Mouse (Mus musculus) forelimb bud, embryonic 11.5 days (tissue): Measurements from ENCODE around the gene Aldh5a1.
"Not testable (repeated sequence)": the region's sequence is repeated elsewhere in the genome, so short reads cannot be mapped to it uniquely, and the experiment has no call there.

Experiments used
- DNase-seq: peaks from one replicate; pipeline ENCODE4 v3.0.0-alpha.2; 2012; ENCODE audit warnings: low read depth, low spot score

Aldh5a1 gene

DNA sequence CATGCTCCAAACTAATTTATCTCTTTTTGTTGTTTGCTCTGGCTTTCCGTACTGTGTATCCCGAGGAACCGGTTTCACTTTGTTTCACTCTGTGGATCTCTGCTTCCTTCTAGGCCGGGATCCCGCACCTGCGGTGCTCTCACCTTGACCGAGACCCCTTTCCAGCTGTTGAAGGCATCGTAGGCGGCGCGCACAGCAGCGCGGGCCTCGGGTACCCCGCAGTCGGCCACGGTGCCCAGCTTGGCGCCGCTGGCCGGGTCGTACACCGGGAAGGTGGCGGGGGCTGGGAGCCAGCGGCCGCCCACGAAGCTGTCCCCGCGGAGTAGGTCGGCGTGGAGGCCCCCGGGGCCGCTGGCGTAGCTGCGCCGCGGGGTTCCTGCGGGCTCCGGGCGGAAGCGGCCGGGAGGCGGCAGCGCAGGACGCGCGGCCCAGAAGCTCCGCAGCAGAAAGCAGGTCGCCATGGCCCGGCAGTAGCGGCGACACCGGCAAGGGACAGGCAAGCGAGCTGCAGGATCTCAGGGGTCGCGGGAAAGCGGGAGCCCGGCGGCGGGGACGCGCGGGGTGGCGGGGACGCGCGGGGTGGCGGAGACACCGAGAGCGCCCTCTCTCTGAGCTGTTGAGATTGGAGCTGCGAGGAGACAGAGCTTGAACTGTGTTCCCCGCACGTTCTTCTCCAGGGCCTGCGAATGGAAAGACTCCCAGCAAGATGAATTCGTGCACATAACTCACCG is at the start of gene Aldh5a1:
Gene Aldh5a1 (minus strand): TSS at position 554 of the 731 bp plus-strand sequence.
- peak; percentile 60 for DNase-seq

DNA sequence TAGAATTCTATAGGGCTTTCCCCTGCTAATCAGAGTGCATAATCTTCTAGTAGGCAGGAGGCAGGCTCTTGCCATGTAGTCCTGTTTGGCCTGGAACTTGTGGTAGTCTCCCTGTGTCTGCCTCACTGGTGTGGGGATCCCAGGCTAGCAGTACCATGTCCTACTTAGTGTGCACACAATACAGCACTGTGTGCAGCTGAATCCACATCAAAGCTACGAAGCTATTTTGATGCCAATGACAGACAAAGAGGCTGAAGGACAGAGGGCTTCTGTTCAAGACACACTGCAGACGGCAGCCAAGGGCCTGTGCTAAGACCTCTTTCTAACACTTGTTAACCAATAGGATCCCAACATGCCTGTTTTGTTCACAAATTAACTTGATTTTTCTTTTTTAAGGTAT is 48.0 kb upstream of the Aldh5a1 start:
- DNase-seq = no peak

DNA sequence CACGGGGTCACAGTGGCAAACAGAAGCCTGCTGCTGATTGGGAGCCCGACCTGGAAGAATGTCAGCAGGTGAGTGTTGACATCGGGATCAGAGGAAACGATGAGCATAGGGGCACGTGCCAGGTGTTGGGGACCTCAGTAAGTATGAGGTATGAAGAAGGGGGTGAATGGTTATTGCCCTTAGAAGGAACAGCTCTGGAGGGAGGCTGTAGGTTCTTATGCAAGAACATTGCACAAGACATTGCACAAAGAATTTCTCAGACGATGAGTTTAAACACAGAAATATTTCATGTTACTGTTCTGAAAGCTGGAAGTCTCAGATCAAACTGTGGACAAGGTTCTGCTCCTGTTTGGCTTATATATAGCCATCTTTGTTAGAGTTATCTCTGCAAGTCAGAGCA is 43.6 kb upstream of the Aldh5a1 start:
- no peak for DNase-seq

- no peak for DNase-seq
Observed at GRCm38 (mm10) chr13:24977820-24978342, 40.4 kb upstream of the Aldh5a1 start.

GRCm38 (mm10) chr13:24976384-24976783 is 38.9 kb upstream of the Aldh5a1 start:
- DNase-seq = no peak

DNA sequence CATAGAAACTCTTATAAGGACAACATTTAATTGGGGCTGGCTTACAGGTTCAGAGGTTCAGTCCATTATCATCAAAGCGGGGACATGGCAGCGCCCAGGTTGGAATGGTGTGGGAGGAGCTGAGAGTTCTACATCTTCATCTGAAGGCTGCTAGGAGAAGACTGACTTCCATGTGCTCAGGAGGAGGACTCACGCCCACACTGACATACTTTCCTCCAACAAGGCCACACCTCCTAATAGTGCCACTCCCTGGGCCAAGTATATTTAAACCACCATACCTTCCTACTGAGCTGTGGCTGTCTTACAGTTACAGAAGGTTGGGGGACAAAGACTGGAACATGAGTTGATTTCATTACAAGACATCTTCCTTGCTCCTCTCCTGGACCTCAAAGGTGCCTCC is 34.3 kb upstream of the Aldh5a1 start:
- not testable (repeated sequence) for DNase-seq

DNA sequence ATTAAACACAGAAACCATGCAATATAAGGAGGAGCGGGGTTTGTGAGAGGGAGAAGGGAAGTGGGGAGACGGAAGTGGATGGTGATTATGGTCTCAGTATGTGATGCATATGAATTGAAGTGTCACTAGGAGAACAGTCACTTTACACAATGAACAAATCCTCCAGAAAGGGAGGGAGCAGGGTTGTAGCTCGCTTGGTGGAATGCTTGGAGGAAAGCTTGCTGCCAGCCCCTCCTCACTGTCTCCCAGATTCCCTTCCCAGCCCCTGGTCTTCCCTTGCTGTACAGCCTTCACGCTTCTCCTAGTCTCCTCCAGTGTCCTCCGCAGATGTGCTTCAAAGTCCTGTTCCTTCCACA is 28.4 kb upstream of the Aldh5a1 start:
- no peak for DNase-seq

DNA sequence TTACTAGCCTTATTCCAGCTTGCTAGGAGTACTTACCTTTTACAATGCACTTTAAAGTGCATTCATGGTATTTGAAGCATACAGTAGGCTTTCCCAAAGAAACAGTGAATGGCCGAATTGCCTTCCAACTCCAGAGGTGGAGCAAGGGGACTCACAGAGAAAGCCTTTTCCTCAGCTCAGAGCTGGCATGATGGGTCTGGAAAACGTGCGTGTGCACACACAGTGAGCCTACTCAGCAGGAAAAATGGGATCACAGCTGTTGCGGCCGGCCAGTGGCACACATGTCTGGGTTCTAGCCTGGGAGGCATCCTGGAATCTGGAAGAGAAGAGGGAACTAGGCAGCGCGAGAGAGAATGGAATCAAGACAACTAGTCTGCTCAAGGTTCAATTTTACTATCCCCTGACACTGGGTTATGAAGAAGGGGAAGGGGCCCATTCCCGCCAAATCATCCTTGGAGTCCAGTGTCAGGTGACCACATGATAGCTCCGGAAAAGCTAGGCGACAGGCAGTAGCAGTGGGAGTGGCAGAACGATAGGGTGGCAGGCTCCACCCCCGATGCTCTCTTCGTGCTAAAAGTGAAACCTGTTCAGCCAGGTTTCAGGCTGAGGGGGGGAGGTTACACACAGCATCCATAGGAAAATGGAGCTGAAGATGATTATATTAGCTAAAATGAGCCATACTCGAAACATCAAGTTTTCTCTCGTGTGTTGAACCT is 27.8 kb upstream of the Aldh5a1 start:
- DNase-seq = no peak

DNA sequence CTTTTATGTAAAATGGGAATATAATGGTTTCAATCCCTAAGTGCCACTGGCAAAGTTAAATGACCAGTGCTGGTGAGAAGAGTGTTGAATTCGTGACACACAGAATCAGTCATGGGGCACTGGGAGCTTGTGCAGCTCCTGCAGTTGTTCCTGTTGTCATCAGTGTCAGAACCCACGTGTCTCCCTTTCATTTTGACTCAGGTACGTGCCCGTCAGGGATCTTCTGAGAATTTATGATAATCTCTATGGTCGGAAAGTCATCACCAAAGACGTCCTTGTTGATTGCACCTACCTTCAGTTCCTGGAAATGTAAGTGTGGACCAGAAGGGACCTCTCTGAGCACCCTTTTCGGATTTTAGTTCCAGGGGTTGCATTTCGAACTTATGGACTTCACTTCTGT is 24.7 kb upstream of the Aldh5a1 start:
- no peak for DNase-seq

- no peak for DNase-seq
Observed at GRCm38 (mm10) chr13:24960084-24960483, 22.6 kb upstream of the Aldh5a1 start.

- no peak for DNase-seq
Observed at GRCm38 (mm10) chr13:24958671-24959070, 21.2 kb upstream of the Aldh5a1 start.

GRCm38 (mm10) chr13:24955500-24955899 is 18.0 kb upstream of the Aldh5a1 start:
- peak; percentile 41 for DNase-seq

DNA sequence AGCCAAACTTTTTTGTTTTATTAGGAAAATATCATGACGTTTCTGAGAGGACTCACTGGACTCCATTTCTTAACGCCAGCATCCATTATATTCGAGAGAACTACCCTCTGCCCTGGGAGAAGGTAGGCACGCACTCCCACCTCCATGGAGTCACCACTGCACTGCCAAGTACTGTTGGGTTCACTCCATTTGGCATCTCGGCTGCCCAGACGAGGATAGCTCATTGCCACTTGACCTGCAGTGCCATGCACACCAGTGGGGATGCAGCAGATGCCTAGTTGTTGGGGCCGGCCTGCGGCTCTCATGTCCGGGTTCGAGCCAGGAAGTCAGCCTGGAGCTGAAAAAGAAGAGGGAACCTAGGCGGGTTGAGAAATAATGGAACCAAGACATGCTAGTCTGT is 17.6 kb upstream of the Aldh5a1 start:
- DNase-seq = no peak

- DNase-seq = no peak
Observed at GRCm38 (mm10) chr13:24952659-24953058, 15.2 kb upstream of the Aldh5a1 start.

DNA sequence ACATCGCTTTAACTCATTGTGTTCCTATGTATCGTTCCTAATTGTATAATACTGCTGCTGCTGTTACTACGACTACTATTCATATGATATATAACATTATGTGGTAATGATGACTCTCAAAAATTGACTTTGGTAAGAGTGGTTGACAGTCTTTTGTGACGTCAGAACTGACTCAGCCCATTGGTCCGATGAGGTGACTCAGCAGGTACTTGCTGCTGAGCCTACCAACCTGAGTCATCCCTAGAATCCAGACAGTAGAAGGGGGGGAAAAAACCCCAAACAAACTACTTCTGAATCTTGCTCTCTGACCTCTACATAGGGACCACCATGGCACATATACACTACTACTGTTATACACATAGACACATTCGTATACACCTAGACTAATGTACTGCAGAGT is 11.4 kb upstream of the Aldh5a1 start:
- no peak for DNase-seq

- no peak for DNase-seq
Observed at GRCm38 (mm10) chr13:24947158-24947557, 9.7 kb upstream of the Aldh5a1 start.

- peak; percentile 20 for DNase-seq
Observed at GRCm38 (mm10) chr13:24945567-24945966, 8.1 kb upstream of the Aldh5a1 start.

DNA sequence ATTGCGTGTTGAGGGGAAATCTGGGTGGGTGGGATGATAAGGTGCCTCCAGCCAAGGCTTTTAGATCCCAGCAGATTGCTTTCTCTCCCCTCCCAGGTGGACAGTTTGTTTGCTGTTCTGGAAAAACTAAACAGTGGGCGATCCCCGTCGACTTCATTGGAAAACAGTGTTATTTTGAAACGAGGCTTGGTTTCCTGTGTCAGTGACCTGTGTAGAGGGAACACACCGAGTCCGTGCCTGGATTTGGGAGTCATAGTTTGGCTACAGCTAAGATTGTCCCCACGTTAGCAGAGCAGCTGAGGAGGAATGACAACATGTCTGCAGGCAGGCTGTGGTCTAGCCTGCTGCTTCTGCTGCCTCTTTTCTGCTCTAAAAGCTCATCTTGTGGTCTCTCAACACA is 5.8 kb upstream of the Aldh5a1 start:
- no peak for DNase-seq

DNA sequence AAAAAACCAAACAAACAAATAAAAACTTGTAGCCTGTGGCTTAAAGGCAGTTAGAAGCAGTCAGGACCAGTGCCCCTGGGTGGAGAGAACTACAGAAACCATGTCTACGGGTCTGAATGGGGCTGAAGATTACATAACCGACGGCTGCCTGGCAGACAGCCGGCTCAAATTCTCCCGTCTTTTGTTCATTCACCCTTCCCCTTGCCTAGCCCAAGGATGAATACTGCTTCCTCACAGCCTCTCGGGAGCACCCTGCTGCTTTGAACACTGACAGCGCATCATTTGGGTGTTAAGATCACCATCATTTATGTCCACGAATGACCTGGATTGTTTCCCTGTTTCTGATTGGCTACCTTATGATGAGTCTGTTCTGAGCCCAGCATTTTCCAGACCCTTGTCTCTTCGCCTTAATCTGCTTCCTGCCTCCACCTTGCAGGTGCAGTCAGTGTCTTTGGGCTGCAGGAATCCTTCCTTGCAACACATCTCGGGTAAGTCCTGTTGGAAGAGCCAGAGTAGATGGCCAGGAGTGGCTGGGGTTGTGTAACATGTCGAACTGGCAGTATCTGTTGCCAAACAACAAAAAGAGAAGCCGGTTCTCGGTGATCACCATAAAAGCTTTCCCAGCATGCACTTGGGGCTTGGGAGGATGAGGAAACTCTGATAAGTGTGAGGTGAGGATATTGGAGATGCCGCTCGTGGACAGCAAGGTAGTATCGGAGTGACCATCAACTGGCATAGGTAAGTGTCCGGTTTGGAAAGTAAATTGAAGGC is 5.2 kb upstream of the Aldh5a1 start, which contains the start of gene Gpld1:
Gene Gpld1 (plus strand): TSS at position 641 of the 771 bp plus-strand sequence.
- DNase-seq = no peak

GRCm38 (mm10) chr13:24939472-24939871 is 2.0 kb upstream of the Aldh5a1 start:
- DNase-seq = no peak

DNA sequence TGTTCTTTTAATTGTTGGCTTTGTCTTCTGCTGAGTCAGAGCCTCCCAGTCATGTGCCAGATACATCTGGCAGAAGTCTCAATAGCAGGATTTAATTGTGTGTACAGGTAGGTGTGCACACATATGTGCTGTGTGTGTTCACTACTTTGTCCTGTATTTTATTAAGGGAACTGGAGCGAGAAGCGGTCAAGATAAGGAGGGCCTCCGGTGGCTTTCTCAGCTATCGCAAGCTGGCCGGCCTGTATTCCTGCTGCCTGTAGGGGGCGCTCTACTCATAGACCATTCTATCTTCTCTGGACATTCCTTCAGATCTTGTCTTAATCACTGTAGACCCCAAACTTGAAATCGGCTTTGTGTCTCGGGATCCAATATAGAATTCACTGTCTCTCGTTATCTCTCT is 1.2 kb upstream of the Aldh5a1 start:
- peak; percentile 62 for DNase-seq

DNA sequence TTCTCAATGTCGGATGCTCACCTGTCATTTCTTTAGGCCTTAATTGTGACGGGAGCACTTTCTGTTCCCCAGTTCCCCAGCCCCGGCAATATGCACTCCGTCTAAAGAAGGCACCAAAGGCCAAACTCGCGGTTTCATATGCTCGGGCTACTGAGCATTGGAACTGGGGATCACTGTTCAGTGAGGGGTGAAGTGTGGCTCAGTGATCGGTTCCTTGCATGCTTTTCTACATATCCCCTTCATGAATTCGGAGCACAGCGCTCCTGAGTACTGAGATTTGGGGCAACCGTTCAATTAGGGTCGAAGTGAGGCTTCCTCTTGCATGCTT is 342 bp upstream of the Aldh5a1 start:
- no peak for DNase-seq

DNA sequence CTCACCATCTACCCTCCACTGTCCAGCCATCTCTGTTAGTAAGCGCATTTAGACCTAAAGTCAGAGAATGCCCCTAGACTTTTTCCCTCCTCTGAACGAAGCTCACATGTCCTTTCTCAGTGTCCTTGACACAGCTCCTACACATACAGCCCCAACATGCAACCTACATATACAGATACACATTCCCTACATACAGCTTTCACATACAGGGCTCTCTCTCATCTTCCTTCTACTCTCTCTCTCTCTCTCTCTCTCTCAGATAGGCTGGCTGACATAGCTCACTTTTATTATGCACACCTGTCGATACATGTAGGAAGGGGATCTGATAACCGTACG is 721 bp downstream of the Aldh5a1 start:
- DNase-seq = no peak
